Mouse (Mus musculus): ENCODE results near the gene H2afx. TPM values are rescaled to one million over a fixed set of nuclear protein-coding genes. Genes with fewer than 3 reads are reported as not detected.
"Not testable (repeated sequence)": the region's sequence is repeated elsewhere in the genome, so short reads cannot be mapped to it uniquely, and the experiment has no call there.

H2afx gene
- total RNA-seq (2021) = 10 to 100 TPM; 21.6 to 35.0 TPM
- long read RNA-seq, experiment 1, transcript H2afx-201 (1 exons, 1,384 nt) = major isoform, 40 of 40 reads
- long read RNA-seq, experiment 1, partial matches to known transcripts = 0 of 40 reads
- long read RNA-seq, experiment 1, other reads (novel, unspliced or antisense) = 0 of 40 reads
- long read RNA-seq, experiment 2, transcript H2afx-201 (1 exons, 1,384 nt) = major isoform, 16 of 16 reads
- long read RNA-seq, experiment 2, partial matches to known transcripts = 0 of 16 reads
- long read RNA-seq, experiment 2, other reads (novel, unspliced or antisense) = 0 of 16 reads

GRCm38 (mm10) chr9:44334396-44335330 lies at the start of gene H2afx:
Gene H2afx, plus strand, starts transcription at chr9:44334694.
- intact Hi-C loops (cut with DNase I) = loop anchor here (1.0 to 5.0 kb wide), 2 partner anchors 8 to 32 kb away; partner anchors contain the start of gene Dpagt1
- DNase-seq = peak; percentile 96 to 97

- peak in 1 of 2 experiments; percentile 26 for DNase-seq
Measured at GRCm38 (mm10) chr9:44286256-44286850, 48.1 kb upstream of the H2afx start.

GRCm38 (mm10) chr9:44287003-44287400 lies 47.5 kb upstream of the H2afx start:
- DNase-seq = no peak
- intact Hi-C loops (cut with DNase I) = no loop called here

More at GRCm38 (mm10) chr9:44286256-44286850, 48.1 kb upstream of the H2afx start:
- intact Hi-C loops (cut with DNase I) = no loop called here

- intact Hi-C loops (cut with DNase I) = no loop called here
- DNase-seq = peak in 1 of 2 experiments; percentile 18
Measured at GRCm38 (mm10) chr9:44287401-44288075, 47.0 kb upstream of the H2afx start.

GRCm38 (mm10) chr9:44288076-44288958 lies 46.2 kb upstream of the H2afx start, which contains the start of gene Abcg4:
Gene Abcg4, minus strand, starts transcription at chr9:44288615.
- intact Hi-C loops (cut with DNase I) = no loop called here
- peak; percentile 29 to 34 for DNase-seq

- intact Hi-C loops (cut with DNase I) = no loop called here
- no peak for DNase-seq
Measured at GRCm38 (mm10) chr9:44288959-44289291, 45.6 kb upstream of the H2afx start.

- intact Hi-C loops (cut with DNase I) = no loop called here
- peak; percentile 41 to 42 for DNase-seq
Measured at GRCm38 (mm10) chr9:44292490-44292889, 42.0 kb upstream of the H2afx start.

GRCm38 (mm10) chr9:44300001-44300400 lies 34.5 kb upstream of the H2afx start:
- intact Hi-C loops (cut with DNase I) = loop anchor here (5.0 kb wide), 1 partner anchor 37 kb away; no protein-coding TSS in a partner anchor

GRCm38 (mm10) chr9:44305466-44306079 lies 28.9 kb upstream of the H2afx start, which contains the start of gene Hinfp:
Gene Hinfp, minus strand, starts transcription at chr9:44305671.
- intact Hi-C loops (cut with DNase I) = loop anchor here (2.0 kb wide), 1 partner anchor 21 kb away; the partner anchor contains the start of gene Dpagt1
- DNase-seq = peak; percentile 97 to 98

More at GRCm38 (mm10) chr9:44300001-44300400, 34.5 kb upstream of the H2afx start:
- DNase-seq = not testable (repeated sequence)

- no peak for DNase-seq
- intact Hi-C loops (cut with DNase I) = loop anchor here (2.0 kb wide), 1 partner anchor 20 kb away; the partner anchor contains the start of gene Dpagt1
Measured at GRCm38 (mm10) chr9:44306532-44306931, 28.0 kb upstream of the H2afx start.

GRCm38 (mm10) chr9:44307248-44307647 lies 27.2 kb upstream of the H2afx start:
- DNase-seq = no peak
- intact Hi-C loops (cut with DNase I) = loop anchor here (2.0 kb wide), 1 partner anchor 20 kb away; the partner anchor contains the start of gene Dpagt1

- DNase-seq = no peak
- intact Hi-C loops (cut with DNase I) = no loop called here
Measured at GRCm38 (mm10) chr9:44309756-44310155, 24.7 kb upstream of the H2afx start.

- DNase-seq = peak in 1 of 2 experiments; percentile 16
- intact Hi-C loops (cut with DNase I) = no loop called here
Measured at GRCm38 (mm10) chr9:44310750-44311135, 23.8 kb upstream of the H2afx start.

GRCm38 (mm10) chr9:44311136-44312134 lies 23.1 kb upstream of the H2afx start:
- DNase-seq = peak; percentile 41 to 54
- intact Hi-C loops (cut with DNase I) = no loop called here

GRCm38 (mm10) chr9:44313476-44314256 lies 20.8 kb upstream of the H2afx start:
- intact Hi-C loops (cut with DNase I) = no loop called here
- no peak for DNase-seq

GRCm38 (mm10) chr9:44314257-44314547 lies 20.3 kb upstream of the H2afx start:
- DNase-seq = no peak
- intact Hi-C loops (cut with DNase I) = no loop called here

GRCm38 (mm10) chr9:44314910-44315309 lies 19.6 kb upstream of the H2afx start:
- no peak for DNase-seq
- intact Hi-C loops (cut with DNase I) = no loop called here
